1 mouse cellular context compared by ENCODE assay signal in the genomic region with DNA sequence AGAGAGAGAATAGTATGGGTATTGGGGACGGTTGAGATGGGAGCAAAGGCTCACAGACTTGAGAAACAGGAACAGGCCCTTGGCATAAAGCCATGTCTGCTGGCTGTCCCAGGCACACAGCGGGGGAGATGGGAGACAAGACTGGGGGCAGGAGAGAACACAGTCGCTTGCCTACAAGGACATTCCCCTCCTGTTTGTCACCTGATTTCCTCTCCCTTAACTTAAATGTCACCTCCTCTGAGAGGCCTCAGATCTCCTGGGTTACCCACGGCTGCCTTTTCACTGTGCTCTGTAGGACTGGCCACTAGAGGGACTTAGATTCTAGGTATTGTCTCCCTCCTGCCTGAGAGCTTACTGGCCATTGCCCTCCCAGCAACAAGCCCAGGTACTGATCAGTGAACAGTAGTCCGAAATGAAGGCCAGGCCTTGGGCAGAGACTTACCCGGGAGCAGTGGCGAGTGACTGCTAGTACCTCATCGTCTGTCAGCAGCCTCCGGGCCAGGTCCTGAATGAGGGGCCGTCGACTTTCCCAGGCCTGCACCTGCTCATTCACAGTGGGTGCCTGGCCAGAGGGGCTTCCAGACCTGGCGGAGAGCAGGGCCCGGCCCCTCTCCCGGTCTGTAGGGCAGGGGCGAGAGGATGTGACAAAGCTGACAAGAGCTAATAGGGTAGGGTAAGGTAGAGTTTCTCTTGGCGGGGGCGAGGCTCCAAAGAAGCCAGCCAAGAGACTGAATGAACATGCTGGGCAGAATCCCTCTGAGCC.
TF ChIP-seq lines count a peak whose summit lies in the region.

No protein-coding gene starts in this region.

TF ChIP-seq in MEL, 35 proteins besides CTCF, POLR2A, EP300 and RAD21 (continued from another document):
- TF ChIP-seq MAX (IDR thresholded peaks at IDR 0.05; ENCODE audit: low read length) = peak; percentile 52; the same call in 1 of the 2 replicates
- peak; percentile 82 for TF ChIP-seq MAZ (IDR thresholded peaks at IDR 0.05; ENCODE audit: low read depth, low read length)
- peak; percentile 32; the same call in 1 of the 2 replicates for TF ChIP-seq SMC3 (IDR thresholded peaks at IDR 0.05; ENCODE audit: low read depth, low read length)
- peak; percentile 55; the same call in 1 of the 2 replicates for TF ChIP-seq RCOR1 (IDR thresholded peaks at IDR 0.05; ENCODE audit: low read depth, low read length)
TF ChIP-seq in MEL: peak in this region for 11.
